Mouse (Mus musculus): ENCODE data around the gene Osr1.

GRCm38 (mm10) chr12:9591141-9591540, 21.2 kb downstream of the Osr1 start:
- TF ChIP-seq CTCF (IDR thresholded peaks at IDR 0.05; ENCODE audit: insufficient read depth, low read depth, low read length): no peak
- no peak for TF ChIP-seq POLR2A (IDR thresholded peaks at IDR 0.05; ENCODE audit: insufficient read depth, low read depth, low read length)

Measured in olfactory bulb, adult 2 months (tissue).